Mouse (Mus musculus): ENCODE data around the gene Atxn2.

- TF ChIP-seq GATA1 (IDR thresholded peaks at IDR 0.05; ENCODE audit: borderline replicate concordance, low read length) (no peak), FLI1 (IDR thresholded peaks at IDR 0.05; ENCODE audit: low read length) (no peak)
These were observed 55.1 kb downstream of the Atxn2 start for GRCm38 (mm10) chr5:121766038-121766773.
